Mouse (Mus musculus) intestine, embryonic 15.5 days (tissue): Measurements from ENCODE around the gene Timm44. TPM values are rescaled to one million over a fixed set of nuclear protein-coding genes. Genes with fewer than 3 reads are reported as not detected.

ENCODE experiments used
- ATAC-seq: fragments of 200-750 bp; cut with Nextera tagmentation; 2 replicates; pipeline ENCODE4 v1.8.0; 2017; ENCODE audit warnings: moderate TSS enrichment, moderate library complexity
- H3K27ac ChIP-seq: fragments of 300-500 bp; sonication (generic); 2 replicates; pipeline ENCODE4 v1.5.1; 2015; ENCODE audit warnings: mild to moderate bottlenecking, inconsistent platforms
- H3K27me3 ChIP-seq: fragments of 300-500 bp; sonication (generic); replicated peaks from 2 replicates; pipeline ENCODE4 v1.6.1; 2015; ENCODE audit warnings: inconsistent platforms
- H3K36me3 ChIP-seq: fragments of 300-500 bp; sonication (generic); 2 replicates; pipeline ENCODE4 v1.6.1; 2015; ENCODE audit warnings: inconsistent platforms
- H3K4me1 ChIP-seq: fragments of 300-500 bp; sonication (generic); replicated peaks from 2 replicates; pipeline ENCODE4 v1.6.1; 2015; ENCODE audit warnings: inconsistent platforms
- H3K4me2 ChIP-seq: fragments of 300-500 bp; sonication (generic); replicated peaks from 2 replicates; pipeline ENCODE4 v1.6.1; 2015; ENCODE audit warnings: mild to moderate bottlenecking, inconsistent platforms
- H3K4me3 ChIP-seq: fragments of 300-500 bp; sonication (generic); replicated peaks from 2 replicates; pipeline ENCODE4 v1.5.1; 2015; ENCODE audit warnings: inconsistent platforms
- H3K9ac ChIP-seq: fragments of 300-500 bp; sonication (generic); 2 replicates; pipeline ENCODE4 v1.6.1; 2015; ENCODE audit warnings: inconsistent platforms
- H3K9me3 ChIP-seq: fragments of 300-500 bp; sonication (generic); 2 replicates; pipeline ENCODE4 v1.6.1; 2016; ENCODE audit warnings: inconsistent platforms
- WGBS: fragments of 180-500 bp; shearing (Covaris S2); methylation state at CpG from one replicate; pipeline ENCODE4 v1.1.7; 2015; 5-methylcytosine and 5-hydroxymethylcytosine counted together
- polyA plus RNA-seq: library from polyadenylated mRNA; unstranded; fragments of >200 nt; fragmentation: Nextera tagmentation; extraction: Ambion mirVana; gene quantifications from 2 replicates; pipeline ENCODE4 v1.2.1, GENCODE M21; 2015

The Timm44 gene
- polyA plus RNA-seq, 1 experiment from 2014 or later, result 65.8 TPM

DNA sequence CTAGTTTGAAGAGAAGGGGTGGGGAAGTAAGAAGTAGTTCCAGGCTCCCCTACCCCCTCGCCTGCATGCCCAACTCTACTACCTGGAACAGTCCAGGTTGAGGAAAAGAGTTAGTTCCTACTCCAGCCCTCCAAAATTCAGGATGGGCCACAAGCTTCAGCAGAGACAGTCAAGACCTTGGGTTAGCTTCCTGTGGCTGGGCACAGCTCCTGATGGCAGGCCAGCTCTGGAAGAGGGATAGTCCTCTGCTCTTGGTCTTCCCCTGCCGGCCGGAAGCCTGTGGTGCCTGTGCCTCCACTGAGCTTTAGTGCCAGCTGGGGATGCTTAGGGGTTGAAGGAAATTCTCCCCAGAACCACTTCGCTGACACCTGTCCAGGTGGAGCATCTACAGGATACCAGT, 49.4 kb downstream of the Timm44 start:
- peak overlapping the region; percentile 35 for H3K4me3 ChIP-seq
- H3K4me1 ChIP-seq, result peaks cover 4% of the 10 kb centered on the region; the same call in 1 of the 2 replicates
- H3K9ac ChIP-seq, result peak overlapping the region; percentile 35; the same call in 1 of the 2 replicates
- H3K36me3 ChIP-seq, result no peaks in the 10 kb centered on the region
- H3K4me2 ChIP-seq, result peak overlapping the region; percentile 70
- no peaks in the 10 kb centered on the region for H3K9me3 ChIP-seq
- H3K27ac ChIP-seq, result no peak overlapping the region
- 29% methylated on average over 4 of the region's 4 CpGs for WGBS
- ATAC-seq, result peak; percentile 32
- no peaks in the 10 kb centered on the region; the same call in 1 of the 2 replicates for H3K27me3 ChIP-seq

DNA sequence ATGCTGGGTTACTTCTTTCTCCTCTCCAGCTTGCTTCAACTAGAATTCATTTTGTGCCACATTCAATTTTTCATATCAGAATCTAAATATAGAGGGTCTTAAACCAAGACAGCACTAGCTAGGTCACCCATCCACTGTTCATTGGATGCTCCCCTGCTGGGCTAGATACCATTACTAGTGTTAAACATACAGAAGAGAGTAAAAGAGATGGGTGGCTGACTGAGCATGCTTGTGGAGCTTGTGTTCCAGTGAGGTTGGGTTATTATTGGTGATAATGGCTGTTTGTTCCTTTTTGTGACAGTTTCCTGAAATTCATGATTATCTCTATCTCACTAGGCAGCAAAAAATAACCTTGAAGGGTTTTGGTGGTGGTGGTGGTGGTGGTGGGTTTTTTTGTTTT, 53.7 kb downstream of the Timm44 start:
- H3K4me1 ChIP-seq, result peaks cover 9% of the 10 kb centered on the region
- no peak overlapping the region for H3K4me3 ChIP-seq
- no peaks in the 10 kb centered on the region for H3K36me3 ChIP-seq
- no peaks in the 10 kb centered on the region for H3K9me3 ChIP-seq
- H3K27me3 ChIP-seq, result peaks cover 8% of the 10 kb centered on the region
- no peak overlapping the region for H3K4me2 ChIP-seq
- H3K27ac ChIP-seq, result no peak overlapping the region
- ATAC-seq, result no peak
- H3K9ac ChIP-seq, result no peak overlapping the region

DNA sequence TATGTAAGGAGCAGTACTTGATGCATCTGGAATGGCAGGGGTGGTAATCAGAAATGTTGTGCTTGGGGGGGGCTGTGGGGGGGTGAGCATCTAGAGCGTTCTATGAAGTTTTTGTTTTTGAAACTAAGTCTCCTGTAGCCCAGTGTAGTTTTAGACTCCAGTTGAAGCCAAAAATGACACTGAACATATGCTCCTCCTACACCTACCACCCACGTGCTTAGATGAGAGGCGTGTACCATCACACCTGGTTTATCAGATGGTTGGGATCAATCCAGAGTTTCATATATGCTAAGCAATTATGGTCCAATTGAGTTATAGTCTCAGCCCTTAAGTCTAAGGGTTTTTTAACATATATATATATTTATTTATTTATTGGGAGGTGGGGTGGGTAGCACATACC, 56.1 kb downstream of the Timm44 start:
- no peaks in the 10 kb centered on the region for H3K36me3 ChIP-seq
- 85% methylated on average over 3 of the region's 3 CpGs for WGBS

GRCm38 (mm10) chr8:4216791-4217621, 58.7 kb downstream of the Timm44 start, which contains the start of gene Prr36:
Prr36 (minus strand) TSS chr8:4217459.
- peak; percentile 18; the same call in 1 of the 2 replicates for ATAC-seq
- Histone ChIP-seq H3K9me3 (no peaks in the 10 kb centered on the region), H3K36me3 (no peaks in the 10 kb centered on the region), H3K4me1 (peaks cover 45% of the 10 kb centered on the region), H3K4me3 (peak within 1 kb of the TSS; percentile 49), H3K27ac (0 out of 2 replicates have a peak within 1 kb of the TSS, but pooled peaks have one; percentile 13), H3K9ac (peak within 1 kb of the TSS; percentile 57), H3K27me3 (peaks cover 23% of the 10 kb centered on the region), H3K4me2 (peak within 1 kb of the TSS; percentile 97)
- WGBS, result under 1% methylated on average over 44 of the region's 44 CpGs

More for the DNA sequence above, 56.1 kb downstream of the Timm44 start:
- Histone ChIP-seq H3K9ac (no peak overlapping the region), H3K27me3 (peaks cover 23% of the 10 kb centered on the region), H3K4me3 (no peak overlapping the region), H3K4me2 (no peak overlapping the region), H3K27ac (no peak overlapping the region), H3K9me3 (no peaks in the 10 kb centered on the region), H3K4me1 (peaks cover 26% of the 10 kb centered on the region)
- ATAC-seq, result no peak

GRCm38 (mm10) chr8:4216296-4216695, 59.4 kb downstream of the Timm44 start:
- no peak overlapping the region for H3K27ac ChIP-seq
- no peaks in the 10 kb centered on the region for H3K36me3 ChIP-seq
- no peaks in the 10 kb centered on the region for H3K9me3 ChIP-seq
- H3K4me2 ChIP-seq, result peak overlapping the region; percentile 97
- peak overlapping the region; percentile 49 for H3K4me3 ChIP-seq
- peaks cover 23% of the 10 kb centered on the region for H3K27me3 ChIP-seq
- 9% methylated on average over 18 of the region's 18 CpGs for WGBS
- peak overlapping the region; percentile 57; the same call in 1 of the 2 replicates for H3K9ac ChIP-seq
- H3K4me1 ChIP-seq, result peaks cover 45% of the 10 kb centered on the region
- ATAC-seq, result no peak

DNA sequence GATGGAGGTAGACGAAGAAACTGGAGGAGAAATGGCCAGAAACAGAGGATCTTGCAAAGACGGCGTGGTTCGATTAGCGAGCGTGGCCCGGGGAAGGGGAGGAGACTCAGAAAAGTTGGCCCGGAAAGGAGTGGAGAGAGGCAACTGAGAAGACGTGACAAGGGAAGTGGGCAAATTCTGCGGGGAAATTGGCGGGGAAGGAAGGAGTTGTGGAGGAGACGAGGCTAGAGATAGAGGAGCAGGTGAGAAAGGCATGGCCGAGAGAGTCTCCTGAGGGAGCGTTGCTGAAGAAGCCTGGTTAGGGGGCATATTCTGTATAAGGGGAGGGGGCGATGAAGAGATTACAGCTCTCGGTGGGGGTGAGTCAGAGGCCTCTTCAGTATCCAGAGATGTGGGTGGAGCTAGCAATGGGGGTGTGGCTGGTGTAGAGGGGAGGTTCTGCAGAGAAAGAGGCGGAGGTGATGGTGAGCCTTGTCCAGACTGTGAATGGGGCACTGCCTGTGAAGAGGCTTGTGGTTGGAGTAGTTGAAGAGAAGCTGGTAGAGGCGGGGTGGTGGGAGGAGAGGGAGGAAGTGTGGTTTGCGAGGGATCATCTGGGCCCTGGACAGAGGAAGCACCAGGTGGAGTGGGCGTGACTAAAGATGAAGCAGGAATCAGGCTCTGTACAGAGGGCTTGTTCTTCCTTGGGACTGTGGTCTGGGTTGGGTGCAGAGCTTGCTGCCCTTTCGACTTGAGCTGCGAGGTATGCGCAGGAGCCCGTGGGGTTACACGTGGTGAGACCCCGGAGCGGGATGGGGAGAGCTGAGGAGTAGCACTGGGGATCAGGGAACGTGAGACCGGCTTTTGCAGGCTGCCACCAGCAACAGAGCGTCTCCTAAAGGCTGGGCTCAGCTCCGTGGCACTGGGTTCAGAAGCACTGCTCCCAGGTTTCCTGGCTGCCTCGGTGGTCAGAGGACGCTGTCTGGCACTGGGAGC, 61.4 kb downstream of the Timm44 start:
- peak overlapping the region; percentile 96 for H3K4me2 ChIP-seq
- H3K4me1 ChIP-seq, result peaks cover 45% of the 10 kb centered on the region
- peak overlapping the region; percentile 47 for H3K4me3 ChIP-seq
- H3K9ac ChIP-seq, result peak overlapping the region; percentile 56; the same call in 1 of the 2 replicates
- 8% methylated on average over 33 of the region's 33 CpGs for WGBS
- ATAC-seq, result peak; percentile 80
- H3K36me3 ChIP-seq, result peaks cover 7% of the 10 kb centered on the region; the same call in 1 of the 2 replicates
- H3K9me3 ChIP-seq, result no peaks in the 10 kb centered on the region
- H3K27ac ChIP-seq, result peak overlapping the region; percentile 81
- H3K27me3 ChIP-seq, result peaks cover 23% of the 10 kb centered on the region

DNA sequence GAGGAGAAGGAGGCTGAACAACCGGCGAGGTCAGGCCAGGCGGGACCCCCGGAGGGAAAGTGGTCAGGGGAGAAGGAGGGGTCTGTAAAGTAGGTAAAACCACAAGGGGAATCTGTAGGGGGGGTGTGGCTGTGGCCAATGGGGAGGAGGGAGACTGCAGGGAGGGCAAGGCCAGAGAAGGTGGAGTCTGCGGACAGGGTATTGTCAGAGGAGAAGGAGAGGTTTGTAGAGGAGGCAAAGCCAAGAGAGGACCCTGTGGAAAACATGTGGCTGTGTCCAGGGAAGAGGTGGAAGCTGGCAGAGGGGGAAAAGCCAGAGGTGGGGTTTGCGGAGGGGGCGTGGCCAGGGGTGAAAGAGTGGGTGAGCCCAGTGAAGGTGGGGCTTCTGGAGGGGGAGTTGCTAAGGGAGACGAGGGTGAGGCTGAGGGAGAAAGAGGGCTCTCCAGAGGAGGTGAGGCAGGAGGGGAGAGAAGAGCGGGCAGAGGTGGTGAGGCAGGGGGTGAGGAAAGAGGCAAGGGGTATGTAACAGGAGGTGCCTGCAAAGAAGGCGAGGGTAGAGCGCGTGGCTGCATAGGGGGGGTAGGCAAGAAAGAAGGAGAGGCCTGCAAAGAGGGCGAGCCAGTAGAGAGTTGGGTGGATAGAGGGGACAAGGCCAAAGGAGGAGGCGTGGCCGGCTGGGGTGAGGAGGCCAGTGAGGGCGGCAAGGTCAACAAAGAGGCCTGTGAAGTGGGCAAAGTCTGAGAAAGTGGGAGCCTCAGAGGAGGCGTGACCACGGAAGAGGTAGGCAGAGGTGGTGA, 62.3 kb downstream of the Timm44 start:
- peak; percentile 76 for ATAC-seq

GRCm38 (mm10) chr8:4212809-4213209, 62.9 kb downstream of the Timm44 start:
- ATAC-seq, result peak; percentile 16
- WGBS, result 1% methylated on average over 25 of the region's 25 CpGs
- Histone ChIP-seq H3K4me3 (peak overlapping the region; percentile 47), H3K9ac (peak overlapping the region; percentile 56), H3K4me1 (peaks cover 45% of the 10 kb centered on the region), H3K27ac (0 out of 2 replicates have a peak overlapping the region, but pooled peaks have one; percentile 56), H3K36me3 (peaks cover 9% of the 10 kb centered on the region; the same call in 1 of the 2 replicates), H3K9me3 (no peaks in the 10 kb centered on the region), H3K27me3 (peaks cover 22% of the 10 kb centered on the region), H3K4me2 (peak overlapping the region; percentile 96)

More for the DNA sequence above, 62.3 kb downstream of the Timm44 start:
- H3K9me3 ChIP-seq, result no peaks in the 10 kb centered on the region
- 5% methylated on average over 18 of the region's 18 CpGs for WGBS
- peak overlapping the region; percentile 47 for H3K4me3 ChIP-seq
- peaks cover 9% of the 10 kb centered on the region; the same call in 1 of the 2 replicates for H3K36me3 ChIP-seq
- peak overlapping the region; percentile 81 for H3K27ac ChIP-seq
- H3K4me2 ChIP-seq, result peak overlapping the region; percentile 96
- H3K27me3 ChIP-seq, result peaks cover 23% of the 10 kb centered on the region
- H3K9ac ChIP-seq, result peak overlapping the region; percentile 56
- peaks cover 45% of the 10 kb centered on the region for H3K4me1 ChIP-seq

GRCm38 (mm10) chr8:4211097-4211496, 64.6 kb downstream of the Timm44 start:
- no peak overlapping the region for H3K9ac ChIP-seq
- peaks cover 9% of the 10 kb centered on the region; the same call in 1 of the 2 replicates for H3K36me3 ChIP-seq
- no peak for ATAC-seq
- peaks cover 7% of the 10 kb centered on the region for H3K27me3 ChIP-seq
- no peaks in the 10 kb centered on the region for H3K9me3 ChIP-seq
- H3K4me2 ChIP-seq, result no peak overlapping the region
- WGBS, result 76% methylated on average over 6 of the region's 6 CpGs
- no peak overlapping the region for H3K4me3 ChIP-seq
- no peak overlapping the region for H3K27ac ChIP-seq
- peaks cover 44% of the 10 kb centered on the region for H3K4me1 ChIP-seq
